Mouse (Mus musculus) liver, adult 10 weeks (tissue): ENCODE measurements around the gene Fah. TPM values are rescaled to one million over a fixed set of nuclear protein-coding genes. Genes with fewer than 3 reads are reported as not detected.

Experiments
- polyA plus RNA-seq: library from polyadenylated mRNA; stranded (reverse); fragments of 350-450 nt; fragmentation: Illumina TruSeq; extraction: RNeasy Lipid Tissue Mini Kit (QIAGEN cat#74804); gene quantifications from one replicate; pipeline ENCODE4 v1.2.3, GENCODE M21; 2014; ENCODE audit warnings: low read depth, low replicate concordance

Fah gene
- polyA plus RNA-seq, result 208 TPM

GRCm38 (mm10) chr7:84606293-84606749, at the start of gene Fah:
Gene Fah (minus strand): TSS chr7:84606722.

Other genes starting within 250 kb of the Fah start
- gene Arnt2, start 196.5 kb downstream of the Fah start, polyA plus RNA-seq, result not detected
- not detected for gene Gm2115, start 77.8 kb downstream of the Fah start, polyA plus RNA-seq
- 425 TPM for gene Zfand6, start 83.2 kb upstream of the Fah start, polyA plus RNA-seq
- gene Olfr291, start 246.8 kb upstream of the Fah start, polyA plus RNA-seq, result not detected